Mouse (Mus musculus): ENCODE data around the gene Fgd1.

Fgd1 gene

DNA sequence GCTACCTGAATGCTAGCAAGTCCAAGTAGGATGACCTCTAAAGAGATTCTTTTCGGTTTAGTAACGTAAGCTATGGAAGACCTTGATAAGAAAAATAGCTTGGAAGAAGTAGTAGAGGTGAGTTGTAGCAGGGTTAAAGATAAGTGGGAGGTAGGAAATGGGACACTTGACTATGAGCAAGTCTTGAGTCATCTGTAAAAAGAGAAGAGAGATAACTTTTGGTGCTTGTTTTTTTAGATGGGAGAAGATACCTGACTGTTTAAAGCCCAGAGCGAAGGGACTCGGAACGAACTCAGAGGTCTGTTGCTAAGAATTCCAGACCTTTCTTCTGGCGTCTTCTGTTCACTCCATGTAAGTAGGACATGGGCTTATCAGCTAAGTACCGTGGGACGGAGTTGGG lies at the start of gene Fgd1:
Gene Fgd1 (plus strand): TSS at position 301 of the 400 bp plus-strand sequence.
- no peak for DNase-seq (ENCODE audit: low spot score in 2 of 2)

DNA sequence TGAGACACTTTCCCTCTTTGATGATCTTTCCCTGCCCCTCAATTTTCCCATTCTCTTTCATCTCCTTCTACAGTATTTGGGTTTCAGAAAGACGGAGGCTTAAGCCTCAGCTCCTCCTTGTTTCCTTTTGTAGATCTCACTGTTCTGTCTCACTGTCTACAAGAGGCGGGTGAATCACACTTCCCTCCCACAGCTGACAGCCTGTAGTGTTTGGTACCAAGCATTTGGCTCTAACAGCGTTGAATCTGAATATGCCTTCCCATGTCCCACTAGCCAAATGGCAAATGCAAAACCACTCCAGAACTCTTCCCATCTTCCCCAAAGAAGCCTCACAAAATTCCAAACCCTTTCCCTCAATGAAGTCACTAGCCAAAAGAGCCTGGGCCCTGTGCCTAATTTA lies 49.2 kb upstream of the Fgd1 start:
- peak; percentile 38 to 60 for DNase-seq (ENCODE audit: low spot score in 2 of 2)

DNA sequence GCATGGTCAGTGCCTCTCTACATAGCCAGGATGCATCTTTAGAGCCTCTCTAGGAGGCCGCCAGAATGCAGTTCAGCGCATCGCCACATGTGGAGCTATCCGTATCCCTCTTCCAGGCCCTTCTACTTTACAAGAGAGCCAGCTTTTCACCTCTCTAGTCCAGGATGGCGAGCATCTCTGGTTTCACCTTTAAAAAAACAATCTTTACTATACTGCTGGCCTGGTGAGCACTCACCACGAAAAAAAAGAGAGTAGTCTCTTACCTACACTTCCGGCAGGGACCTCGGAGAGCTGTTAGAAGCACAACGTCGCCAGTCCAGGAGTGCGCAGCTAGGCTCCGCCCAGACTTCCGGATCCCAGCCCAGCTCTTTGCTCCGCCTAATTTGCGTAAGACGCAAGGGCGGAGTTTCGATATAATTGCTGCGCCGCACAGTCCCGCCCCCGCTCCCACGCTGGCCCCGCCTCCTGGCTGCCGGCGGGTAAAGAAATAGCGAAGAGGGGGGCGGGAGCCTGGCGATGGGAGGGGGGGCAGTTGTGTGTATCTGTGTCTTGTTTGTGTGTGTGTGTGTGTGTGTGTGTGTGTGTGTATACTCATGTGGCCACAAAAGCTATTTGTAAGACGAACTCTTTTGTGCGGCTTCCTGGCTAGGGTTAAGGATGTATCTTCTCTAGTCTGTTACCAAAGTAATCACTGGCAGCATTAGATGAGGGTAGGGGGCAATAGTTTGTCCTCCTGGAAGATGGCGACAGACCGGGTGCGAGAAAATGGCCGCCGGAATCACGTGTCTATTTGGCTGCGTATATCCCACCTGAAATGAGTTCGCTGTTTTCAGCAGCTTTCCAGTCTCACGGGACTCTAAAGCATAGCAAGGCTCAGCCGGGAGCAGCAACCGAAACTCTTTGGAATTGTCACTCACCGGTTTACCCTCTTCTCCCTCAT lies 28.7 kb upstream of the Fgd1 start, which contains the start of gene Gnl3l:
Gene Gnl3l (minus strand): TSS at position 385 of the 940 bp plus-strand sequence.
- peak; percentile 83 to 88 for DNase-seq (ENCODE audit: low spot score in 2 of 2)

DNA sequence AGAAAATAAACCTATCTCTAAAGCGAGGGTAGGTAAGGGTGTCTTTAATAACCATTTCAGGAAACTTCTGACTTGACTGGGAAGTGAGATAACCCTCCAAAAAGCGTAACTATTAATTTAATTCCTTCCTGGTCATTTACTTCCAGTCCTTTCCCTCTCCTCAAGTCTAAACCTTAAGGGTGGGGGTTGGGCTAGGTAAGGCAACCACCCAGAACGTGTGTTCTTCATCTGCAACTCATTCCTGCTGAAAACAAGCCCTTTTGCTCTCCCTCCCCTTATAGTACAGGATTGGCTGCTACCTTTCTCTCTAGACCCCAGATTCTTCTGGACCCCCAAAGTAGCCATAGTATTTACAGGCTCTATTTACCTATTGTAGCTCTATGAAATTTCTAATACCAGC lies 28.1 kb upstream of the Fgd1 start:
- no peak for DNase-seq (ENCODE audit: low spot score in 2 of 2)

DNA sequence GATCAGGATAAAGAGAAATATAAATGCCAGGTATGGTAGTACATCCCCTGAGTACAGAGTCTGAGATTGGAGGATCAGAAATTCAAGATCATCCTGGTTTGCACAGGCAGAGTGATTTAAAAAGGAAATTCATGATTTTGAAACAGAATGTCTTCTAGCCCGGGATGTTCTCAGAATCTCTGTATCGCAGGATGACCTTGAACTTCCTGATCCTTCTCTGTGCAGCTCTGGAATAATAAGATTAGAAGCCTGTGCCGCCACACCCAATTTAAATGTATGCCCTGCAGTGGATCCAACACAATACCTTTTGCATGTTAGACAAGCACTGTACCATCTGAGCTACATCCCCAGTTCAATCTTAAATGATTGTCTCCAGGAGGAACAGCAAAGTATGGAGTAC lies 27.2 kb upstream of the Fgd1 start:
- no peak for DNase-seq (ENCODE audit: low spot score in 2 of 2)

DNA sequence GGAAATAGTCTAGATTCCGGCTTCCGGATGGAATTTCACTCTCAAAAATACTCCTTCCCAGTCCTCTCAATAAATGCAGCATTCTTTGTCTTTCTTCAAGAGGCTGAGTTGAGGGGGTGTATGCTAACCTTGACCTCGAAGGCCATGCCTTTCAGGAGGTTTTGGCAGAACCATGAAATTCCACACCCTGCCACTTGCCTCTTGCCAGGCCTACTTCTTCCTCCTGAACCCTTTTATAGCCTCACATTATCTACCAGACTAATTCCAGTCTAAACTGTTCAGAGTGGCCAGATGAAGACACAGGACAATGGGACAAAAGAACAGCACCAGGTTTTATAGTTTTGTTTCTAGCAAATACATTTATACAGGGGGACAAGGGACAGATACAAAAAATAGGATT lies 14.6 kb upstream of the Fgd1 start:
- no peak for DNase-seq (ENCODE audit: low spot score in 2 of 2)

DNA sequence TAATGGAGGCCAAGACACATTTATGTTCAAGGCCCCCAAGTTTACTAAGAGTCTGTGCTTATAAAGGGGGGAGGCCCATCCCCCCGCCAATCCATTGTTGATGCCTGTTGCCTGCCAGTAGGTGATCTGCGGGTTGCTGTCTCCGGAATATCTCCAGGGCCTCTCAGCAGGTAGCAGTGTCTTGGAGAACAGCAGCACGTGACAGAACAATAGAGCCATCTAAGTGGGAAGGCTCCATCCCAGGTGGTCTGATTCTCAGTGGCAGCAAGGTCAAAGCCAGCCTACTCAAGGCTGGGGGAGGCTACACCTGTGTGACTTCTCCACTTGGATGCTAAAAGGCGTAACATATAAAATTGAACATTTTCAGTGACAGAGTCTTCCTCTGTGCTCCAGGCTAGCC lies 4.7 kb upstream of the Fgd1 start:
- no peak for DNase-seq (ENCODE audit: low spot score in 2 of 2)

DNA sequence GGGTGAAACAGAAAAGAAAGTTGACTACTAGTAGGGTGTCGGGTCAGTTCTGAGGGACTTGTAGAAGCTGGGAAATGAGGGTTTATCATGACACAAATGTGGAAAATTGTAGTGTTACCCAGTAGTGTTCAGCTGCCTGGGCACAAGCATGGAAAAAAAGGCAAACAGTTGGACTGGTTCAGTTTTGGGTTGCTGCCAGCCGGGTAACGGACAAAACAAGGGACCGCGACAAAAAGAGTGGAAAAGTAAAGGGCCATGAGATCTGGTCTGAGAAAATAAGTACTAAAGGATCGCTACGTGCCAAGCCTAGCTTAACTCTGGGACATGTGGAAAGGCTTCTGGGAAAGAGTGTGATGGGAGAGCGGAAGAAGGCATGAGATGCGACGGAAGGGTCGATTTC lies 371 bp downstream of the Fgd1 start:
- DNase-seq (ENCODE audit: low spot score in 2 of 2), result no peak

DNA sequence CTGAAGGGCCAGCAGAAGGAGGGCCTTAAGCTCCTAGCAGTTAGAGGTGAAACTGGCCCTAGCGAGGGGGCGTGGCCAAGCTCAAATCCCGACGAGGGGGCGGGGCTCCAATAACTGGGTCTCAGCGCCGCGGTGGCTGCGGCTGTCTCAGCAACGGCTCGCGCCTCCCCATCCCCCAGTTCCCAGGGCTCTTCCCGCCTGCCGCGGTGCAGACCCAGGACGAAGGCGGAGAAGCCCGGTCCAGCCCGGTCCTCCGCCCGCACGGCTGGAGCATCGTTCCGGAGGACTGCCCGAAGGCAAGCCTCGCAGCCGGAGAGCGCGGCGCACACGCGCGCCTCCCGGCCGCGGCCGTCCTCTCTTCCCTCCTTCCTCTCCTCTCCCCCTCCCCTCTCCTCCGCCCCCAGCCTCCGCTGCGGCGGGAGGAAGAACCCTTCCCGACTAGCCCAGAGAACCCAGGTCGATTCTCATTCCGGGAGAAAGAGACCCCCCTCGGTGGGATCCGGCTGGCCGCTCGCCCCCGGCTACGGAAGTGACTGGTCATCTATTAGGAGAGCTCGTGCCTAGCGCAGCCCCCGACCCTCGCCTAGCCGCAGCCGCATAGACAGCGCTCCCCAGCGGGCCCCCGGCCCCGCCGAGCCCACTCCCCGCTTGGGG lies 954 bp downstream of the Fgd1 start:
- DNase-seq (ENCODE audit: low spot score in 2 of 2), result peak; percentile 71 to 75

DNA sequence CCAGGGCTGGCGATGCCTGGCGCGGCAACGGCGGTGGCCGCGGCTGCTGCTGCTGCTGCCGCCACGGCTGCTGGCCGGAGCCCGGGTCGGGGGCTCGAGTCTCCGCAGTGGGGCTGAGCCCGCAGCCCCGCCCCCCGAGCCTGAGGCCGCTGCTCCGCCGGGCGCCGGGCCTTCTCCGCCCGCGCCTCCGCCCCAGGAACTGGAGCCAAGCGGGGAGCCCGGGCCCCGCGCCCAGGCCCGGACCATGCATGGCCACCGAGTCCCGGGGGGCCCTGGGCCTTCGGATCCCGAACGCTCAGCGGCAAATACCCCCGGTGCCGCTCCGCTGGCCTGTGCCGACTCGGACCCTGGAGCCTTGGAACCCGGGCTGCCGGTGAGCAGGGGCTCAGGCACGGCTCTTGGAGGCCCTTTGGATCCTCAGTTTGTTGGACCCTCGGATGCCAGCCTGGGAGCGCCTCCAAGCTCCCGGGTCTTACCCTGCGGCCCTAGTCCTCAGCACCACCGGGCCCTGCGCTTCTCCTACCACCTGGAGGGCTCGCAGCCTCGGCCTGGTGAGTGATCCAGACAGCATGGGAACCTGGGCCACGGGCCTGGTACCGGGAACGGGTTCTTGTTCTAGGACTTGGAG lies 1.6 kb downstream of the Fgd1 start:
- DNase-seq (ENCODE audit: low spot score in 2 of 2), result peak; percentile 16 to 22

DNA sequence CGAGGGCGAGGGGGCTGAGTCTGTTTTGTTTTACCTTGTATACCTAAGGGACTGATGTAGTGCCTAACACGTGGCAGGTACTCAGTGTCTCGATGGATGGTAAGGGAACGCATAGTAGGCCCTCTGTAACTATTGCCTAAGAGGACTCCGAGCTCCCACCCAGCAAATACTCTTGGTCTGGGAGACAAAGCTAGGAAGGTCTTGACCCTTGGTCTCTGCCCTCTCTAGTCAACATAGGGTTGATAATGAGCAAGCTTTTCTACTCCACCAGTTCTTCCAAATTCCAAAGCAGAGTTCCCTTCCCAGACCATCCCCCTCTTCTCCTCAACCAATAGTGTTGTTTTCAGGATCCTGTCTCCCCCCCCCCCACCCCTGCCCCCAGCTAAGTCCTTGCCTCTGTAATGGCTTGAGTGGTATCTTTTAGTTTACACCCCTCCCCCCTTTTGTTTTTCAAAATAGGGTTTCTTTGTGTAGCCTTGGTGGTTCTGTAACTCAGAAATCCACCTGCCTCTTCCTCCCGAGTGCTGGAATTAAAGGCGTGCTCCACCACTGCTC lies 3.8 kb downstream of the Fgd1 start:
- DNase-seq (ENCODE audit: low spot score in 2 of 2), result no peak

DNA sequence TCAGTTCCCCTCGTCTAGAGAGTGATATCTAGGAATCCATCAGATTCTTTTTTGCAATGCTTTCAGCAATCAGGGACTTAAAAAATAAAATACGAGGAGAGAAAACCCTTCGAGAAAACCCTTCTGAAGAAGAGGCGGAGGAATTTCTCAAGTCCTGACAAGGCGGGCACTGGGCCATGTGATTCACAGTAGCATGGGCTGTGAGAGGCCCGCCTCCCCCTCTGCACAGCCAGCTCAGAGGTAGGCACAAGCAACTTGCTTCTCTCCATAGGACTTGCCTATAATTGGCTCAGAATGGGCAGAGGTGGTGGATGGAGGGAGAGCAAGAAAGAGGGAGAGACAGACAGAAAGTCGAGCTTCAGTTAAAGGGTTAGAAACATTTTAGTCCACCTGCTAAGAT lies 4.4 kb downstream of the Fgd1 start:
- peak; percentile 51 to 67 for DNase-seq (ENCODE audit: low spot score in 2 of 2)

DNA sequence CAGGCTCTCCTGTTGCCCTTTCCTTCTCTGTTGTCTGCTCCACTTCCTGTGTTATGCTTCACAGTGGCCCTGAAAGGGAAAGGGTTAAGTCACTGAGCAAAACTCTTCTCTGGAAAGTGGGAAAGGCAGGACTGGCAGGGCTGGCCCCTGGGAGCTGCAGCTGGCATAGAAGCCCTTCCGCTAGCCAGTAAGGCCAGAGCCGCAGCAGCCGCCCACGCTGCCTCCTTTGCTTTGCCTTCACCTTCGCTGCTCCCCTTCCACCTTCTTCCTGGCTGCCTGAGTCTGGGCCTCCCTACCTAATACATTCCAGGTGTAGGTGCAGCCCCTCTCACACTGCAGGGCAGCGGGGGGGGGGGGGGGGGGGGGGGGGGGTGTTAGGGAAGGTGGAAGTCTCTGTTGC lies 8.5 kb downstream of the Fgd1 start:
- no peak for DNase-seq (ENCODE audit: low spot score in 2 of 2)

DNA sequence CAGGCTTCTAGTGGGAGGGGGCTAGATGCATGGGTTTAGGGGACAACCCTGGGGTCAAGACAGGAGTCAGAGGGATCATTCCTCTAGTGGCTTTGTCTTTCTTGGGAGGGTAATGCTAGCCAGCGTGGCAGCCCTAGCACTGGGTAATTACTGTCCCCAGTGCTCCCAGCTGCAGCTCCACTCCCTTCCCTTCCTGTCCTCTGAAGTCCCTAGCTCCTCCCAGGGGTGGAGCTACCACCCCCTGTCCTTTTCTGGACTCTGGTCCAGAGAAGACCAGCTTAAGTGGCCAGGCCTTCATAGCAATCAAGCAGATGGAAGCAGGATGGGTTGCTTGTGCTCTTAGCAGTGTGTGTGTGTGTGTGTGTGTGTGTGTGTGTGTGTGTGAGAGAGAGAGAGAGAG lies 9.6 kb downstream of the Fgd1 start:
- DNase-seq (ENCODE audit: low spot score in 2 of 2), result no peak

DNA sequence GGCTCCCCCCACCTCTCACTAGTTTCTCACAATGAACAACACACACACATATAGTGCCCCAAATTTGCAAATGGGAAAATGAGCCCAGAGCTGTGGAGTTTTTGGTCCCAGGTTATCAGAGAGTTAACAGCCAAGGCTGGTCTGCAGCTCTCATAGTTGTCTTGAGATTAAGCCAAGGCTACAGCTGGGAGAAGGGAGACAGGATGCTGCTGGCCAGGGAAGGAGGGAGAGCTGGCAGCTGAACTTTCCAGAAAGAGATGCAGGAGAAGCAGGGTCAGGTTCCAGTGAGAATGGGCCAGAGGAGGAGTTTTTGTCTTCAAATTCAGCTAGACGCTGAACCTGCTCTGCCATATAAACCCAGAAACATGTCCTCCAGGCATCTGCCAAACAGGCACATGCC lies 13.4 kb downstream of the Fgd1 start:
- no peak for DNase-seq (ENCODE audit: low spot score in 2 of 2)

DNA sequence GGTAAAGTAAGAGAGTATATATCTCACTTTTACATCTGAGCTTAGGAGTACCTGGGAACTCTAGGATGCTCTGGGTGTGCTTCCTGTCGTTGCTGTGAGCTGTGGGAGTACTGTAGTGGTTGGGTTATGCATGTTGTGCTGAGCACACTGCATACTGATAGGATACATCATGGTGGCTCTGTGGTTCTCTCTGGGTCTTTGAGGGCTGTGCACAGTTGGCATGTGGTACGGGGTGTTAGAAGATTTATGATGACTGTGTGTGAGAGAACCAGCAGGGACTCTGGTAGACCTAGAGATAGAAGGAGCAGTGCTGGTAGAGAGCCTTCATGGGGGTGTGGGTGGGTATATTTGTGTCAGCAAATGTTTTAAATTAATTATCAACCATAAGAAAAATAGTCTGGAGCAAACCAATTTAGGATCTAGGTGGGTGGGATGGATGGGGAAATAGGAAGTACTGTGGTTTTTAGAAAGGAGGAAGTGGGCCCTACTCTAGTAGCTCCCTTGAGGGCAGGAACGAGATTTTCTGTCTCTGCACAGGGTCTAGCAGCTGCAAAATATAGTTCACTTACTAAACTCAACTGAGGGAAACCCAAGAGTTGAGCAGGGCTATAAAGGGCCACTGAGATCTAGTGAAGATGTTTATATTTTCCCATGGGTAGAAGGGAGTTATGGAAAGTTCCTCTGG lies 15.8 kb downstream of the Fgd1 start:
- no peak for DNase-seq (ENCODE audit: low spot score in 2 of 2)

DNA sequence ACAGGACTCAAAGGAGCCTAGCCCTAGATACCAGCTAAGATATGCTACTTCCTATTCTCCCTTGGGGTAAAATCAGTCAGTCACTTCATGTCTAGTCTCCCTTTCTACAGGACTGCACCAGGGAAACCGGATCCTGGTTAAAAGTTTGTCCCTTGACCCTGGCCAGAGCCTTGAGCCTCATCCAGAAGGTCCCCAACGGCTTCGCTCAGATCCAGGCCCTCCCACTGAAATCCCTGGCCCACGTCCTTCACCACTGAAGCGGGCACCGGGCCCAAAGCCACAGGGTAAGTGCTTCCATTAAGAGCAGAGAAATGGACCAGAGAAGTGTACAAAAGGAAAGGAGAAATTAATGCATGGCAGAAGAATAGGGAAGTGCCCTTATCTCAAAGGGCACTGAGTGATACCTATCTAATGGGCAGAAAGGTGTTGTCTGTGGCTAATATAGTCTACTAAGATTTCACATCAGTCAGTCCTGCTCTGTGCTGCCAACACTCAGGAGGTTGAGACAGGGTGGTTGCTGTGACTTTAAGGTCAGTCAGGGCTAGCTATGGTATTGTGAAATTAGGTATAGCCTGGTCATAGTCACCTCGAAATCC lies 20.2 kb downstream of the Fgd1 start:
- no peak for DNase-seq (ENCODE audit: low spot score in 2 of 2)

DNA sequence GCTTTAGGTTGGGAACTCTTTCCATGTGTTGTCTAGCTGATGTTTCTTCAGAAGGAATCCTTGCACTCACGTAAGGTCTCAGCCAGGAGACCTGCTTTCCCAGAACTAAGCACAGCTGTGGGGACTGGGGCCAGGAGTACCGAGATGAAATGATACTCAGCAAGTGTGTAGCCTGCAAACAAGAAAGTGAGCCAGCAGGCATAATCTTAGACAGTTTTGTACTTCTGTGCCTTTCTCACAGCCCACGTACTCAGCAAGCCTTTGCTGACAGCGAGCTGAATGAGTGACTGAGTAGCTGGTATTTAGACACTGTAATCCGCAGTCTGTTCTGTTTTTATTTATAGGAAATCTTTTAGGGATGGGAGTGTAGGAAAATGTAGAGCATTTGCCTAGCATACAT lies 21.9 kb downstream of the Fgd1 start:
- peak in 1 of 2 experiments; percentile 30 for DNase-seq (ENCODE audit: low spot score in 2 of 2)

DNA sequence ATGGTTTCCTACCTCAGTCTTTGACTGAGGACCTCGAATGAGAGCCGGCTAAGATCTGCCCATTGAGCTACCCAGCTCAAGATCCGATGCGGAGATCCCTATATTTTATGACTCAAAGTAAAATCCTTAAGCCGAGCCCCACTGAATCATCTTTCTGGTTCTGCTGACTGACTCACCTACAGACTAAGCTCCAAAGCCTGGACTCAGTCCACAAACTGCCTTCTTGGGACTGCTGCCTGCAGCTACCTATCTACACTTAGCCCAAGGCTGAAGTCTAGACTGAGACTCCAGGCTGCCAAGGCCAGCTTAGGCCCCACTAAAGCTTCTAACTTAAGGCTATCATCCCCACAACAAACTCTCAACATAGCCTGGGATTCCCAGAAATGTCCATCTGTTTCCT lies 30.1 kb downstream of the Fgd1 start:
- no peak for DNase-seq (ENCODE audit: low spot score in 2 of 2)

DNA sequence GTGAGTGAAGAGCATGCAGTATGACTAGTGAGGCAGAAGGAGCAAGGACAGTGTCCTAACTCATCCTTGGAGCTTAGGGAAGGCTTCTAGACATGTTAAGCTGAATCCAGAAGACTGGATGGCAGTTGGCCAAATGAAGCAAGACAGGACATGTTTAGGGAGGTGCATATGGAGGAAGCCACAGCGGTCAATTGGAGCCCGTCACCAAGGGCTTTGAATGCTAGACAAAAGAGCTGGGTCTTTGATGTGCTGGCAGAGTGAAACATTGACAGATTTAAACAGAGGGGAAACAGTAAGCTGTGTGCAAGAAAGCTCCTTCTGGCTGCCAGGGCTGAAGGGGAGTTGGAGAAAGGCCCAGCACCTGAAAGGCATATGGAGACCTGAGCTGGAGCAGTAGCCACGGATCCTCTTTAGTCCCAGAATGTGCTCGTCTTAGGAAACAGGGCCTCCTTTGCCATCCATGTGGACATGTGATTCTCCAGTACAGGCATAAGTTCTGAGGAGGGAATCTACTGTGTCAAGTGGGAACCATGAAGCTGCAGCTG lies 31.1 kb downstream of the Fgd1 start:
- no peak for DNase-seq (ENCODE audit: low spot score in 2 of 2)

DNA sequence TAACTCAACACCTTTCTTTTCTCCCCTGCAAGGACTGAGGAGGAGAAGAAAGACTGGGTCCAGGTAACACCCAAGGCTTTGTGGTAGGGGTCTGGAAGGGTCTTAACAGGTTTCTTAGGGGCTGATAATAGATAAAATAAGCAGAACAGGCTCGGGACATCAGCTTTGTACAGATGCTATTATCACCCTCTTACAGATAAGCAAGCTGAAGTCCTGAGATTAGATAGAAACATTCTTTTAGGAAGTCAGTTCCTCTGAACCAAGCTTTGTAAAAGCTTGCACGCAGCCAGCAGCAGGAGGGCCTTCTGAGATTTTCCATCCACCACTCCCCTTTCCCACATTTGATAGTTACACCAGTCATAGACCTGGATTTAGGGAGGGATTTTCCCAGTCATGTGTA lies 39.6 kb downstream of the Fgd1 start:
- DNase-seq (ENCODE audit: low spot score in 2 of 2), result no peak
